Mouse (Mus musculus) mouse trophoblast stem cell (cell line): Measurements from ENCODE around the gene Dnah3.

Experiments
- in situ Hi-C, 2 experiments: fragments of 300-500 bp; cut with MseI, MboI; formaldehyde crosslinking; loops; 2 replicates in 1 of 2; 3 replicates in 1 of 2; pipeline ENCODE4 v1.15.1; 2025

Dnah3 gene

DNA sequence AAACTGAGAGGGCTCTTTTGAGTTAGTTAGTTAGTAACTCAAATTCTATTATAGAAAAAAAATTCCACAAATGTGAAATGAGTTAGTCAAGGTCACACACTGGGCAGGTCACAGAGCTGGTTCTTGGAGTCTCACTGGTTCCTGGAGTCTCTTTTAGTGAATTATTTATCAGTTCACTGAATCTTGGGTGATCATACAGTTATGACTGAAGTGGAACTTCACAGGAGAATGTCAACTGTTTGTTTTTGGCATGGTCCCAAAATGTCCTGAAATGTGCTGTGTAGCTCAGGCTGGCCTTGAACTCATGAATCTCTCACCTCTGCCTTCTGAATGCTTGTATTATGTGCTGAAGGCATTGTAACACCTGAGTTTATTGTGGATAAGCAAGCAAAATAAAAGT is 137.7 kb downstream of the Dnah3 start:
- in situ Hi-C loops: no loop called here

DNA sequence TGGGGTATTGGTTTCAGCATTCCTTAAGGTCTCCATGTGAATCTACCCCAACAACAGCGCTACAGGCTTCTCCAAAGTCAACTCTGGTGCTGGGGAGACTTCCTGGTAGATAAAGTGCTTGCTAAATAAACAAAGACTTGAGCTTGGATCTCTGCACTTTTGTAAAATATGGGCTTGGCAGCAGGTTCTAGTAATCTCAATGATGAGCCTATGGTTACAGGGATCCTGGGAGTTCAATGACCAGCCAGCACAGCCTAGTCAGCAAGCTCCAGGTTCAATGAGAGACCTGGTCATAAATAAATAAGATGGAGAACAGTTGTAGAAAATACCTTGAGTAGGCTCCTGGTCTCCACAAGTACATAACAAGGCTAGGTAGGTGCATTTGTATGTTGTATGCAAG is 141.0 kb downstream of the Dnah3 start:
- in situ Hi-C loops: no loop called here

DNA sequence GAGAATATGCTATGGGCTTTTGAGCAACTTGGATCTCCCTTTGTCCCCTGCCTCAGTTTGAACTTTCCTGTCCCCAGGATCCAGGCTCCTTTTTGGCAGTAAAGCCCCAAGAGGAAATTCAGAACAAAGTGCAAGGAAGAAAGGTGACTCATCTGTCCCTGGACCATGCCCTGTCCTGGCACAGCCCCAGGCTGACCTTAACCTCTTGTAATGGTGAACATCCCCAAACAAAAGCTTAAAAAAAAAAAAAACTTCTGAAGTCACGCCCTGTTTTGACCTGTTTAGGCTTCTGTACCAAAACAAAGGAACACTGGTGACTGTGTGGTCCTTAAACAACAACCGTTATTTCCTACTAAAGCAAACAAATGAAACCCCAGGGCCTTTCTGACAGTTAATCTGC is 153.5 kb downstream of the Dnah3 start:
- in situ Hi-C loops: no loop called here

DNA sequence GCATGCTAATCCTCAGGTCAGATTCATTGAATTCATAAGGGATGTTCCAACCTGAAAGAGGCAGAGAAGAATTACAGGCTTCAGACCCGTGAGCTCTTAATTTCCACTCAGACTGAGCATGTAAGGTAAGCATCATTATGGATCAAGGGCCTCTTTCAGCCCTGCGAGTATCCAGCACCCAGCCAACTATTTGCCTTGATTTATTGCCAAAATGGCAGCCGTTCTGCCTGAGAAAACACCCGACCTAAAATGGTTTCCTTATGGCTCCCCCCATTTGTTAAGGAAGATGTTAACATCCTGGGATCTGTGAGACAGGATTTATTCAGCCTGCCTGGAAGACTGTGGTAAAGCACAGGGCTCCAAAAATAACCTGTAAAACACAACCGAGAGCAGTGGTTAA is 158.0 kb downstream of the Dnah3 start:
- in situ Hi-C loops: no loop called here

DNA sequence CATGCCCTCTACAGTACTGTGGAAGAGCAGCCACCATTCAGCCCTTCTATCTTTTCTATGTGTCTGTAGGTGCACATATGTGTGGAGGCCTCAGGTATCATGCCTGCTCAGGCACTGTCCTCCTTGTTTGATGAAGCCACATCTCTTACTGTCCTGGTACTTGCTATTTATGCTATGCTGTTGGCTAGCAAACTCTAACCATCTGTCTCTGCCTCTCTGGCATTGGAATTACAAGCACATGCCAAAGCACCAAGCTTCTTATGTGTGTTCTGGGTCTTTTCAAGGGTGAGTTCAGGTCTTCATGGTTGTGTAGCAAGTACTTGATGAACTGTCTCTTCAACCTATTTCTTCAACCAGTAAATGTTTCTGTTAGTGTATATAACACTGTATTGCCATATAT is 158.8 kb downstream of the Dnah3 start:
- in situ Hi-C loops: no loop called here

DNA sequence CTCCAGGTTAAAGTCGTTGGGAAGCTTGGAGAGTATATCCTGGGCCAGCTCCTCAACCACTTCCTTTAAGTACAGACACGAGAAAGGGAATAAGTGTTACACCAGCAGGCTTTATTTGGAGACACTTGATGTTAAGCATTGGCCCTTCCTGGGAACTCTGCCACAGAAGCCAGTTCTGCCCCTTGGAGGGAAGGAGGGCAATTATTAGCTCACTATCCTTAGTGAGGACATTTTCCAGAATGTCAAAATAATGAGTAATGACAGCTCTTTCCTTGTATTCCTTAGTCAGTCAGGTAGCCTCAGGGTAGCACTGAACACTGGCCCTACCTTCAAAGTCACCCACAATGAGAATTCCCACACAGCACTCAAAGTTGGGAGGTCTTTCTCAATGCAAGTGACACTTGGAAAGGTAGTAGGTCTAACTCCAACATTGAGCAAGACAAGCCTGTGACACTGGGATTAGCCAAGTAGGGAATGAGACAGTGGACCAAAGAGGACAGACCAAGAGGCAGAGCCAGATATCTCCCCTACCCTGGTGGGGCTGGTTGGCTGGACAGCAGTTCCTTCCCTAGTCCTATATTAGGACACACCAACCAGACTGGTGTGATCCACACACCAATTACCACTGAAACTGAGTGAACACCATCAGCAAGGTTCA is 166.2 kb downstream of the Dnah3 start:
- in situ Hi-C loops: no loop called here

DNA sequence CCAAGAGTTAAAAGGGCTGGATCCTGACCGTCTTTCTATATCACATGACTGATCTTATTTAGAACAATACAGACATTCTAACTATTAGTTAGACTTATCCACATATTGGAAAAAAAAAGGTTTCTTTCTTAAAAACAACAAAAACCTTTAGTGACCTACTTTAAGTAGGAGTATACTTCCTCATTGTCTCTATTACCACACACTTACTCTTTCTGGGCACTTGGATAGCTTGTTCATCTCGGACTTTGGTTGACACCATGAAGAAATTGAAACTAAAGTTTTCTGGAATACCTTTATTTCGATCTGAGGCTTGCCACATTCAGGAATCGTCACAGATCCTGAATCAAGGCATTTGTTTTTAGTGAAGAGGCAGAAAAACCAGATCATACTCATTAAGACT is 174.0 kb downstream of the Dnah3 start:
- in situ Hi-C loops: no loop called here

DNA sequence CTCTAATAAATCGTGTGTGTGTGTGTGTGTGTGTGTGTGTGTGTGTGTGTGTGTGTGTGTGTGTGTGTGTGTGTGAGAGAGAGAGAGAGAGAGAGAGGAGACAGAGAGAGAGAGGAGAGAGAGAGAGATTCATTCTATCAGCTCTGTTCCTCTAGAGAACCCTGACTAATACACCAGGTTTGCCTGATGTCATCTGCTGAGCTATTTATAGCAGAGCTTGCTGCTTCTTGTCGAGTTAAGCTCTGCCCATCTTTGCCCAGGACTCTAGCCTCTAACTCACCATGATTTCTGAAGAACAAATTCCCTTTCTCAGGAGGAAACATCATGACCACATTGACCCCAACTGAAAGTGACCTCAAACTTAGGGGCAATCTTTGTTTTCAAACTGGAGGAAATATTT is 174.6 kb downstream of the Dnah3 start:
- in situ Hi-C loops: no loop called here

DNA sequence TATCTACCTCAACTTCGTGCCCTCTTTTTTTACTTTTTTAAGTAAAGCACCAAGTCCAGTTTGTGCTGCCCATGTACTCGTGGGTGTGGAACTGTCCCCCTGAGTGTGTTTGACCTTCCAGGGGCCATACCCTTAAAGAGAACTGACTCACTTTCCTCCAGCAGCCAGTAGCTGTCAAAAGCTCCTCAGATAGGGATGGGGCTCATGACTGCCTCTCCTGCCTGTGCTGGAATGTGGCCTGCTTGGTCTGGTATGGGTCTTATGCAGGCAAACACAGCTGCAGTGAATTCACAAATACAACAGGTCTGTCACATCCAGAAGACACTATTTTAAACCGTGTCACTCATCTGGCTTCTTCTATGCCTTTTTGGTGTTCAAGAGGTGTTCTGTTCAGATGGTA is 183.4 kb downstream of the Dnah3 start:
- in situ Hi-C loops: no loop called here

DNA sequence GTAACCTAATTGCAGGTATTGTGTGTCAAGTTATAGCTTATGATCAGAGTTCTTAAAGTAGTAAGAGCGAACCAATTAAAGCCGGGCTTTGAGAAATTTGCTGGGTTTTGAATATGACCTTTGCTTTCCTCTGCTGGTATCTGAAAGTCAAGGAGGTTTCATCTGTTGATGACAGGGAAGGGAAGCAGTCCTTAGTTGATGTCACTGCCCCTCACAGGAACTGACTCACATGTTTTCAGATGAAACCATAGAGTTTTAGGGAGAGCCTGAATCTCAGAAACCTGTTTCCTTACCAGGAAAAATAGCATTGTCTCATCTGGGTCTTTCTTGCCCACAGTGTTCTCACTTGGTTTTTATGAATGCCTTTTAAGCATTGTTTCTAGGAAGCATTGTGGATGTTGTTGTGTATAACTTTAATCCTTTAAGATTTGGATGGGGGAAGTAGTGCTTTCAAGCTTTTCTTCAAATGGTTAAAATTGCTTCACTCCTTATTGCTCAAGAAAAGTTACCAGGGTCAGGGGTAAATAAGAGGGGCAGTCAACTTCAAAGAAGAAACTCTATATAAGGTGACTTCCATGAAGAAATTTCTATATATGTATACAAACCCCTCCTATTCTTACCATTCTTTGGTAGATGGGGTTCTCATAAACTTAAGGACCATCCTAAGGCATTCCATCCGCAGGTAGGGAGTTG is 188.4 kb downstream of the Dnah3 start:
- in situ Hi-C loops: no loop called here

DNA sequence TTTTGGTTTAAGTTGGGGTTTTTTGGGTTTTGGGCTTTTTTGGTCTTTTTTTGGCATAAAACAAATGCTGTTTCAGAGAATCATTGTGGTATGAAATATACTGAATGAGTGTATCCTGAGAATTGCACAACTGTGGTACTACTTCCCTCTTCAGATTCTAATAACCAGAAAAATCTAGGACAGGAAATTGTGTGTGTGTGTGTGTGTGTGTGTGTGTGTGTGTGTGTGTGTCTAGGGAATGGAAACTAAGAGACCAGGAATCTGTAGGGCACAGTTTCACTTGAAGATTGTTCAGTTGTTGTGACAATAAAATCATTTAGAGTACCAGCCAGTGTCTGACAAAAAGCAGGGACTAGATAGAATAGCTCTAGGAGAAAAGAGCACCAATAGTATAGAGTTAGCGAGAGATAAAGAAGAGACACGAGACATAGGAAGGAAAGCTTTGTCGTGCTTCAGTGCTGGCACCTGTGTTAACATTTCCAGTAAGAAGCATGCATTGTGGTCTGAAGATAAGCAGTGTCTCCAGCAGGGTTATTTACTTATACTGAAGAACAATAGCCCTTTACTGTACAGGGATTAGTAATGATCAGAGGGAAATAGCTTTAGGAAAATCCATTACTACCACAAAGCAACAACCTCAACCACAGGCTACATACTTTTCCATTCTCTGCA is 195.6 kb downstream of the Dnah3 start:
- in situ Hi-C loops: no loop called here

DNA sequence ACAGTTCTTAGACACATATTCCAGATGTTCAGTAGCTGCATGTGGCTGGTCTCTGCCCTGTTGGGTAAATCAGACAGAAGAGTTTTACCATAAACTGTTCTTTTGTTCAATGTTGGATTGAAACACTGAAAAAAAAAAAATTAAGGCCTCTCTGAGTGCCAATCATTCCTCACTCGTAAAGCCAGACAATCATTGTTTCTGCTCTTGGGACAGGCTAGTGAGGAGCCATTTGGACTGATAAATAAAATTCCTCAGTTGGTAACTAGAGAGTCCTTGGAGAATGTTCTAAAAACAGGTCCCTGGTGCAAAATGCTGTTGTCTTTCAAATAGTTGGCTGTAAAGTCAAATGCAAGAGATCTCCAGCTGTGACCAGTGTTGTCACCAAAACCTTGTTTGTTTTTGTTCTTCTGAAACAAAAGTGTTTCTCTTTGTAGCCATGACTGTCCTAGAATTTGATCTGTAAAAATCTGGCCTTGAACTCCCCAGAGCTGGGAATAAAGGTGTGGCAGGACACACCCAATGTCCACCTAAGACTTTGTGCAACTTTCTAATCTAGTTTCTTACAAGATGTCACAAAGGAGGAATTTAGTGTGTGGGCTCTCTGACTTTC is 196.7 kb downstream of the Dnah3 start:
- in situ Hi-C loops: no loop called here

DNA sequence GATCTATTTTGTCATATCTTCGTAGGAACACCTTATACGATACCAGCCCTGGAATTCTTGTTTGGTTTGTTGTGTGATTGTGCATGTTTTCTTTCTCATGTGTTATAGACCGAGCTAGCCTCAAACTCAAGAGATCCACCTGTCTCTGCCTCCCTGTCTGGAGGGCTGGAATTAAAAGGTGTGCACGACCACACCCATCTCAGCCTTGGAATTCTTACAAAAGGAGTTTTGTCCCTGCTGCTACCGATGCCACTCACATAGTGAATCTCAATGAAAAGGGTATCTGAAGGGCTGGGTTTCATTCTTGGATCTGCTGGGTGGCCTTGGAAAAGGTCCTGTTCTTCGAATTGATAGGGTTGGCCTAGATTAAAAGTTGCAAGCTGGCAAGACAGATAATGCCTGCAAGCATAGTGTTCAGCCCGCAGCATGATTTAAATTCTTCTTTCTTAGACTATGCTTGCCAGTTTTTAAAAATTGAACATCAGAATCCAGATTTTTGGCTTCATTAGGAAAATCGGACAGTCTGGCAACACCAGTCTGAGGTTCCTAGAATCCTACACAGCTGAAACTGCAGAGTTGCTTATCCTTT is 197.5 kb downstream of the Dnah3 start:
- in situ Hi-C loops: no loop called here

DNA sequence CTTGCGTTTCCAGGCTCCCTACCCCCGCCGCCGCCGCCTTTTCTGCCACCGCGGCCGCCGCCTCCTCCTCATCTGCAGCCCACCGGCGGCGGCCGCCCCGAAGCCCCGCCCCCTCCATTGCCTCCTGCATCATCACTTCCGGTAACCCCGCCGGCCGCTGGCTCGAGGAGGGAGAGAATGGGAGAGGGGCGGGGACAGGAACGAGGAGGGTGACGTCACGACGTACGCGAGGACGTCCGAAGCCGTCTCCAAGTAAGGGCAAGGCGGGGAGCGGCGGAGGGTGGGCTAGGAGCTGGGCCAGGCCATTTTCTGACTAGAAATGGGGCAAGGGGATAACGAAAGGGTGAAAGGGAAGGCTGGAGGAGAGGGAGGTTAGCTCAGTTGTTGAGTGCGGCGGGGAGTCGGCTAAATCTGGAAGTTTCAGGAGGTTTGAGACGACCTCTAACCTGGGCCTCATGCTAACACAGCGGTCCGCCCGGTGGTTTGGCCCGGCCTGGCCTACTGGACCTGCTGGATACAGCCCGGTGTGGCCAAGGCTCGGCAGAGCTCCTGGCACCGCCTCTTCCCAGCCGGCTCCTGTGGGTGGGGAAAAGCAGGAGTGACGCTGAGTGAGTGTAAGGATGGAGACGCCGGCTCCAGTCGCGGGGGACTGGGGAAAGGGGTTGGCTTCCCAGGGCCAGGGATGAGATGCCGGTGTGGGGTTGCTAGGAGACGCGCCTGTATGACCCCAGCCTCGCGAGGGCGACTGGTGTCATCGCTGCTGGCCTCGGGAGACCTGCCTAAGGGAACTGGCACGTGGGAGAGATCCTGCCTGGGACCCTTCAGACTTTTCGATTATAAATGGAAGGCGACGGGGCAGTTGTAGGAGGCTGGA is 199.2 kb downstream of the Dnah3 start, which contains the start of the genes Lyrm1 and Dcun1d3:
Lyrm1 (plus strand) TSS at position 223 of the 874 bp plus-strand sequence.
Dcun1d3 (minus strand) TSS at position 660 of the 874 bp plus-strand sequence.
- in situ Hi-C loops: no loop called here

DNA sequence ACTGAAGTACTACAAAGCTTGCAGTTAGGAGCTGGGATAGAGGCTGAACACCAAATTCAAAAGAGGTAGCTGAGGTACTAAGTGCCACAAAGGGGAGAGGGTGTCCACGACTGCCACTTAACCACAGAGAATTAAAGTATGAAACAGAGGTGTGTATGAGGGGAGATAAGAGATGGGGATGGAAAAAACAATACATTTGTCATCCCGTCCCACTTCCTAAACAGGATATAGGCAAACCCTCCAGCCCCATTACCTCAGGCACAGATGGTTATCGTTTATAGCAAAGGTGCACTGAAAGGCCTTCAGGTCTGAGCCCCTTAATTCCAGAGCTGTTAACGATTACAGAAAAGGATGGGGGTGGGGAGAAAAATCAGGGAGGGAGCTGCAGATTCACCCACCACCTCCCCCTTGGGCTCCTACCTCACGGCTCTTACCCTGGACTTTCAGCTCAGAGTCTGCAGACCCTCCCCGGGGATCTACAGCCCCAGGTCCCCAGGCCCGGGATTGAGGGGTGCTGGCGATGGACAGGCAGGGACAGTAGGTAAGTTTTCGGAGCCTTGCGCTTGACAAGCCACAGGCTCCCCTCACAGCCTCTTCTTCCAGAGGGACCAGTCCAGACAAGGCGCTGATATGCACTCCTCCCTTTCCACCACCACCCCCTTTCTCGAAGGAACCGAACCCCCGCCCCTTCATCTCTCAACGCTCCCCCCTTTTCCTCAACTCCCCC is 200.1 kb downstream of the Dnah3 start:
- in situ Hi-C loops: no loop called here

DNA sequence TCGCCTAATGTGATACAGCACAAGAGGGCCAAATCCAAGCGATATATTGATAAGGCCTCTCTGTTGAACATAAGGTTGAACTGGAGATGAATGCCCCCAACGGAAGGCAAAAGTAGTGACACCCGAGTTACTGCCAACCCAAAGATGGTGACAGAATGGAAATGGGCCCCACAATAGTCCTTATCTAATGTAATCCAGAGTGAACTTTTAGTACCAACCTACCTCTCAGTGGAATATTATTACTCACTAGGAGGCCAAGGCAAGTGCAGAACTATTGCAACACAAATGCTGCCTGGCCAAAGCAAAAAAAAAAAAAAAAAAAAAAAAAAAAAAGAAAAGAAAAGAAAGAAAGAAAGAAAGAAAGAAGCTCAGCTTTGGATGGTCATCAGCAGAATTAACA is 202.3 kb downstream of the Dnah3 start:
- in situ Hi-C loops: no loop called here

DNA sequence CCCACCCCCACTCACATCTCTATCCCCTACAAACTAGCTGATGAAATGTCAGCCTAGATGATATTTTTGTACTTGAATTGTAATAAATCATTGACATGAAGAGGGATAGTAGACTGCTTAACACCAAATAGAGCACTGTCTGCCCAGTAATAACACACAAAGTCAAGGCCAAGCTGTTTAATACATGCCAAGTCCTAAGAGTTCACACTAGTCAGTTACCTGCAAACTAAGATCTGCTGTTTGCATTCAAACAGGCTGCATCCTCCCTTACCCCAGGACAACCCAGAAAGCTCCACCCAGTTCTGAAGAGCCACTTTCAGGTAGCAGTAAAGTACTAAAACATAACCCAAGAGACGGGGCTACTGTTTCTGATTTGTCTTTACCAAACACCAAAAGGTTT is 202.9 kb downstream of the Dnah3 start:
- in situ Hi-C loops: no loop called here

DNA sequence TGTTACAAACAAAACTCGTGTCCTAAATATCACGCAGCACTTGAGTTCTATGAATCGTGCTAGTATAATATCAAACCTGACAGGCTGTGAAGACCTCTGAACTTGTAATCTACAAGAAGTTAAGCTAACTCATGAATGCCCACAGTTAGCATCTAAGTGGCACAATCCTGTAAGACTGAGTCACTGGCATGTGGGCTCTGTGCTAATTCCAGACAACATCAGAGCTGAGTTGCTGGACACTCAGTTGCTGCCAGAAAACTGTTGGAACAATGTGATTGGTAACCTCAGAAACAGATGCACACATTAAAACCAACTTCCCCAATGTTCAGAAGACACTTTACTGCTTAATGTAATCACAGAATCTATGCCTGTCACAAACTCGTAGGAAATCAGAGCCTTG is 207.2 kb downstream of the Dnah3 start:
- in situ Hi-C loops: no loop called here

DNA sequence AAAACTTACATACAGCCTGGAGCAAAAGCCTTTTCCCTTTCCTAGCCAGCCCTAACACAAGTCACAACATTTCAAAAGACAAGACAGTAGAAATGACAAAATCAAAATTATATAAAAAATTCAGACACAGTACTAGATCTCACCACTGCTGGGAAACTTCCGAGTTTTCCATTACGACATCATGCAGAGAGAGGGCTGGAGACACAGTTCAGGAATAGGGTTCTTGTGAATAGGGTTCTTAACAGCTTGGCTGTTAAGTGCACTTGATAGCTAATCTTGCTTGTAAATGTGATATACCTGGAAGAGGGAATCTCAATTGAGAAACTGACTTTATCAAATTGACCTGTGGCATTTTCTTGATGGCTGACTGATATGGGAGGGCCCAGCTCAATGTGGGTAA is 213.9 kb downstream of the Dnah3 start:
- in situ Hi-C loops: no loop called here

DNA sequence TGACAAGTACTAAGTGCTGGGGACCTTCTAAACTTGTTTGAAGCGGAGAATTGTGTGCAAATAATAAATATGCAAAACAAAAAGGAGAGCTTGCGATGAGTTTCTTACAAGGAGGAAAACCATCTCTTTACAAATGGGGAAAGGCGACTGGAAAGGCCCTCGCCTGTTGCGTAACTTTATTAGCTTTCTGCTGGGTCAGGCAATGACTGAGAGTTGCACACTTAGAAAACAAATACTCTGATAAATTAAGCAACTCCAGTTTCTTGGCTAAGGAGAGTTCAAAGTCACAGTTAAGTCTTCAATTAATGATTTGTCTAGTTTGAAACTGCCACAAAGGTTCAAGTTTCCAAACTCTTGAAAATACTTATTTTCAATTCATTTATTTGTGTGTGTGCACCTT is 214.7 kb downstream of the Dnah3 start:
- in situ Hi-C loops: no loop called here

DNA sequence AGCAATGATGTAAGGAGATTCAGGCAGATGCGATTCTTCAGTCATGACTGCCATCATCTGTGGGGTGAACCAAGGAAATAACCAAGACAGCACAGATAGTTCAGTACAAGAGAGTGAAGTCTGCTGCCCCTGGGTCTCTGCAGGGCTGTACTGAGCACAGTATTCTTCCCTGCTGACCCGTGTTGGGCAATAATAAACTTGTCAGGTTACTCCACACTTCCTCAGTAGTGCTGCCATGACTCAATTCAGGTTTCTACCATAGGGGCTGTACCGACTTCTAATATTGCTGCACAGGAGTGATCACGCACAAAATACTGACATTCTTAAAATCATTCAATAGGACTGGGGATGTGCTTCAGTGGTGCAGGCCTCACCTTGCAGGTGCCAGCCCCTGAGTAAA is 215.9 kb downstream of the Dnah3 start:
- in situ Hi-C loops: no loop called here
